ENCODE assay signal across 8 mouse cellular contexts in genomic region chr3:121170631-121171030, GRCm38 (mm10). TPM values are rescaled to one million over a fixed set of nuclear protein-coding genes. Genes with fewer than 3 reads are reported as not detected.
DNase-seq lines count a peak whose midpoint lies in the region; ATAC-seq lines count a peak whose summit lies in the region.

No protein-coding gene starts in this region.

- ATAC-seq in heart, embryonic 13.5 days (ENCODE audit: extremely low read depth, insufficient number of reproducible peaks, low FRiP score, low TSS enrichment) = no peak
- ATAC-seq in hindbrain, embryonic 14.5 days (ENCODE audit: low FRiP score) = no peak
- 0 out of 2 replicates have a peak, but pooled peaks have one; percentile 8 for ATAC-seq in midbrain, embryonic 12.5 days (ENCODE audit: low FRiP score, low read depth)

- peaks cover 14% of the 10 kb centered on the region for H3K4me1 ChIP-seq in heart, embryonic 13.5 days
- H3K4me1 ChIP-seq in hindbrain, embryonic 14.5 days (replicated peaks; ENCODE audit: control insufficient read depth, insufficient read depth, low read length) = 0 out of 2 replicates have a peak, but pooled peaks cover 8% of the 10 kb centered on the region
- peaks cover 9% of the 10 kb centered on the region; the same call in 1 of the 2 replicates for H3K4me1 ChIP-seq in midbrain, embryonic 12.5 days

- H3K36me3 ChIP-seq in heart, embryonic 13.5 days = peaks cover 5% of the 10 kb centered on the region; the same call in 1 of the 2 replicates
- H3K36me3 ChIP-seq in hindbrain, embryonic 14.5 days (replicated peaks; ENCODE audit: control insufficient read depth, insufficient read depth) = no peaks in the 10 kb centered on the region
- no peaks in the 10 kb centered on the region for H3K36me3 ChIP-seq in midbrain, embryonic 12.5 days

- H3K27me3 ChIP-seq in heart, embryonic 13.5 days (replicated peaks) = no peaks in the 10 kb centered on the region
- no peaks in the 10 kb centered on the region for H3K27me3 ChIP-seq in hindbrain, embryonic 14.5 days (ENCODE audit: control insufficient read depth, insufficient read depth, low read length)
- no peaks in the 10 kb centered on the region for H3K27me3 ChIP-seq in midbrain, embryonic 12.5 days

- peak overlapping the region; percentile 80 for H3K4me3 ChIP-seq in heart, embryonic 13.5 days
- peak overlapping the region; percentile 52; the same call in 1 of the 2 replicates for H3K4me3 ChIP-seq in hindbrain, embryonic 14.5 days (replicated peaks; ENCODE audit: low read length)
- 0 out of 2 replicates have a peak overlapping the region, but pooled peaks have one; percentile 63 for H3K4me3 ChIP-seq in midbrain, embryonic 12.5 days

- peaks cover 5% of the 10 kb centered on the region; the same call in 1 of the 2 replicates for H3K9me3 ChIP-seq in heart, embryonic 13.5 days
- H3K9me3 ChIP-seq in hindbrain, embryonic 14.5 days (ENCODE audit: control insufficient read depth, low read length) = no peaks in the 10 kb centered on the region
- no peaks in the 10 kb centered on the region for H3K9me3 ChIP-seq in midbrain, embryonic 12.5 days

- peak overlapping the region; percentile 85 for H3K9ac ChIP-seq in heart, embryonic 13.5 days
- H3K9ac ChIP-seq in hindbrain, embryonic 14.5 days = peak overlapping the region; percentile 64; the same call in 1 of the 2 replicates
- no peak overlapping the region for H3K9ac ChIP-seq in midbrain, embryonic 12.5 days (replicated peaks)

- intact Hi-C loops in heart, postnatal 36 days (cut with DNase I) = loop anchor here (1.0 to 2.0 kb wide), 2 partner anchors 121 to 330 kb away; partner anchors contain the start of gene Alg14

- 51% methylated on average over 7 of the region's 7 CpGs for WGBS in heart, embryonic 13.5 days
- WGBS in hindbrain, embryonic 14.5 days = 55% methylated on average over 7 of the region's 7 CpGs
- WGBS in midbrain, embryonic 12.5 days = 58% methylated on average over 7 of the region's 7 CpGs

- DNase-seq in heart, postnatal 36 days = no peak
- DNase-seq in MEL-GATA-1-ER (ENCODE audit: extremely low read depth, low read depth) = peak; percentile 54
- DNase-seq in hindbrain, embryonic 14.5 days (ENCODE audit: low spot score) = no peak
- no peak for DNase-seq in frontal cortex, adult 2 months (ENCODE audit: extremely low spot score in 1 of 2, low spot score in 1 of 2)
- no peak for DNase-seq in cerebellum, adult 18-20 months
- DNase-seq in thymus, postnatal 36 days = no peak

- H3K4me2 ChIP-seq in heart, embryonic 13.5 days = peak overlapping the region; percentile 88
- peak overlapping the region; percentile 67 for H3K4me2 ChIP-seq in hindbrain, embryonic 14.5 days (replicated peaks)
- peak overlapping the region; percentile 83 for H3K4me2 ChIP-seq in midbrain, embryonic 12.5 days (replicated peaks)

- no peak overlapping the region for H3K27ac ChIP-seq in heart, embryonic 13.5 days (replicated peaks)
- H3K27ac ChIP-seq in hindbrain, embryonic 14.5 days = no peak overlapping the region
- H3K27ac ChIP-seq in midbrain, embryonic 12.5 days (replicated peaks) = no peak overlapping the region

RNA-seq across cellular contexts. Expression of gene Rwdd3, which starts 0.9 kb away (rescaled TPM):
- polyA plus RNA-seq in heart, embryonic 13.5 days (2015; fragmentation: Nextera tagmentation; extraction: Ambion mirVana) = 3.5 and 3.6 TPM in 2 replicates
- 1 to 10 TPM; 2.0 to 2.7 TPM for total RNA-seq in heart, postnatal 36 days (2021)
- 6.1 and 6.6 TPM in 2 replicates for polyA plus RNA-seq in hindbrain, embryonic 14.5 days (2014; fragmentation: Nextera tagmentation; extraction: Ambion mirVana)
- polyA plus RNA-seq in midbrain, embryonic 12.5 days (2016; fragmentation: Nextera tagmentation; extraction: Ambion mirVana) = 4.4 and 5.0 TPM in 2 replicates
- polyA plus RNA-seq in frontal cortex, adult 2 months (2012; rRNA removed) = 7.2 and 7.4 TPM in 2 replicates
